Mouse (Mus musculus) forebrain, embryonic 13.5 days (tissue): Measurements from ENCODE around the gene Lsm2. TPM values are rescaled to one million over a fixed set of nuclear protein-coding genes. Genes with fewer than 3 reads are reported as not detected.
"Not testable (repeated sequence)": the region's sequence is repeated elsewhere in the genome, so short reads cannot be mapped to it uniquely, and the experiment has no call there.

Experiments
- ATAC-seq: fragments of 200-750 bp; cut with Nextera tagmentation; 2 replicates; pipeline ENCODE4 v1.8.0; 2017
- H3K27ac ChIP-seq: fragments of 300-500 bp; sonication (generic); 2 replicates; pipeline ENCODE4 v1.5.1; 2015; ENCODE audit warnings: inconsistent platforms, mild to moderate bottlenecking, moderate library complexity
- H3K27me3 ChIP-seq: fragments of 300-500 bp; sonication (generic); 2 replicates; pipeline ENCODE4 v1.6.1; 2015; ENCODE audit warnings: mild to moderate bottlenecking, inconsistent platforms
- H3K36me3 ChIP-seq: fragments of 300-500 bp; sonication (generic); 2 replicates; pipeline ENCODE4 v1.6.1; 2015; ENCODE audit warnings: mild to moderate bottlenecking, inconsistent platforms; ENCODE audit not compliant: poor library complexity, severe bottlenecking
- H3K4me1 ChIP-seq: fragments of 300-500 bp; sonication (generic); 2 replicates; pipeline ENCODE4 v1.6.1; 2015; ENCODE audit warnings: inconsistent platforms
- H3K4me2 ChIP-seq: fragments of 300-500 bp; sonication (generic); 2 replicates; pipeline ENCODE4 v1.6.1; 2015; ENCODE audit warnings: inconsistent platforms, mild to moderate bottlenecking, moderate library complexity
- H3K4me3 ChIP-seq: fragments of 300-500 bp; sonication (generic); 2 replicates; pipeline ENCODE4 v1.5.1; 2015; ENCODE audit warnings: mild to moderate bottlenecking, inconsistent platforms
- H3K9ac ChIP-seq: fragments of 300-500 bp; sonication (generic); 2 replicates; pipeline ENCODE4 v1.6.1; 2015; ENCODE audit warnings: mild to moderate bottlenecking, inconsistent platforms
- H3K9me3 ChIP-seq: fragments of 300-500 bp; sonication (generic); replicated peaks from 2 replicates; pipeline ENCODE4 v1.6.1; 2016; ENCODE audit warnings: inconsistent platforms
- WGBS: fragments of 180-500 bp; shearing (Covaris S2); methylation state at CpG from one replicate; pipeline ENCODE4 v1.1.7; 2015; 5-methylcytosine and 5-hydroxymethylcytosine counted together
- polyA plus RNA-seq: library from polyadenylated mRNA; unstranded; fragments of >200 nt; fragmentation: Nextera tagmentation; extraction: Ambion mirVana; gene quantifications from 2 replicates; pipeline ENCODE4 v1.2.1, GENCODE M21; 2015

The Lsm2 gene
- polyA plus RNA-seq, 1 experiment from 2014 or later = 203 TPM

GRCm38 (mm10) chr17:35028315-35028714, 46.7 kb downstream of the Lsm2 start:
- ATAC-seq = no peak
- Histone ChIP-seq H3K9me3 (no peaks in the 10 kb centered on the region), H3K9ac (0 out of 2 replicates have a peak overlapping the region, but pooled peaks have one; percentile 37), H3K27ac (peak overlapping the region; percentile 82; the same call in 1 of the 2 replicates), H3K4me2 (no peak overlapping the region), H3K36me3 (no peaks in the 10 kb centered on the region), H3K4me3 (no peak overlapping the region), H3K4me1 (peaks cover 36% of the 10 kb centered on the region), H3K27me3 (0 out of 2 replicates have a peak, but pooled peaks cover 4% of the 10 kb centered on the region)
- WGBS = 82% methylated on average over 2 of the region's 2 CpGs

DNA sequence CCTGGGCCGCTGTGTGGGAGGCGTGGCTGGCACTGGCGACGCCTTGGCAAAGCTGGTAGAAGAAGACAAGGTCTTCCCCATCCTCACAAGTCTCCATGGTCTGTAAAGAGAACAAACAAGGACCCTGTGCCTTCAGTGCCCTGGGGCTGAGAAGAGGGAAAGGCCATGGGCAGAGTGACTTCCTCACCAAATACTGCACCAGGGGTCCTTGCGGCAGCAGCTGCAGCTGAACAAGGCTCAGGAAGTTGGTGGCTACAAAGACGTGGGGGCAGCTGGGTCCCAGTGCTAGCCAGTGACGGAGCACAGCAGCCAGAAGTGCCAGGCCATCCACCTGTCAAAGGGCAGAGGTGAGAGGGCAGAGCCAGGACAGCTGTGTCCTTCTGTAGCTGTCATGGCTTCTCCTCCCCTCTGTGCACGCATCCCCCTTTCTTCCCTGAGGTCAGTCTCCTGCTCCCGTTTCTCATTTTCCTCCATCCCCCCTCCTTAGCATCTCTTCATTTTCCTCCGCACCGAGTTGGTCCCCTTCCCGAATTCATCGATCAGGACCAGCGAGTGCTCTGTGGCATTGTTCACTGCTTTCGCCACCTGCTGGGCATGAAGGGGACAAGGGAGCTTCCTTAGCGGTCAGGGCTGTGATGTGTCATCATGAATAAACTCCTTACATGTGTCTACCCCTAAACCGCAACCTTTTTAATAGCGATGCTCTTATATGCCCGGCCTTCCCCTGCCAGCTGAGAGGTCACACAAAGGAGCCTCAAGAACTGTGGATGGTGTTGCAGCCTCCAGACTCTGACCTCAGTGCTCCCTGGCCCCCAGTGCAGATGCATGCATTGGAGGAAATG, 48.2 kb downstream of the Lsm2 start:
- Histone ChIP-seq H3K36me3 (no peaks in the 10 kb centered on the region), H3K9me3 (no peaks in the 10 kb centered on the region), H3K4me1 (peaks cover 36% of the 10 kb centered on the region), H3K9ac (peak overlapping the region; percentile 35), H3K4me2 (peak overlapping the region; percentile 27; the same call in 1 of the 2 replicates), H3K4me3 (no peak overlapping the region), H3K27ac (no peak overlapping the region), H3K27me3 (0 out of 2 replicates have a peak, but pooled peaks cover 4% of the 10 kb centered on the region)
- 33% methylated on average over 19 of the region's 19 CpGs for WGBS
- ATAC-seq = no peak

GRCm38 (mm10) chr17:35031272-35031671, 49.6 kb downstream of the Lsm2 start:
- ATAC-seq = no peak
- Histone ChIP-seq H3K4me2 (no peak overlapping the region), H3K4me1 (peaks cover 30% of the 10 kb centered on the region), H3K9ac (no peak overlapping the region), H3K27me3 (0 out of 2 replicates have a peak, but pooled peaks cover 4% of the 10 kb centered on the region), H3K9me3 (no peaks in the 10 kb centered on the region), H3K4me3 (no peak overlapping the region), H3K36me3 (no peaks in the 10 kb centered on the region), H3K27ac (no peak overlapping the region)
- 91% methylated on average over 11 of the region's 11 CpGs for WGBS

DNA sequence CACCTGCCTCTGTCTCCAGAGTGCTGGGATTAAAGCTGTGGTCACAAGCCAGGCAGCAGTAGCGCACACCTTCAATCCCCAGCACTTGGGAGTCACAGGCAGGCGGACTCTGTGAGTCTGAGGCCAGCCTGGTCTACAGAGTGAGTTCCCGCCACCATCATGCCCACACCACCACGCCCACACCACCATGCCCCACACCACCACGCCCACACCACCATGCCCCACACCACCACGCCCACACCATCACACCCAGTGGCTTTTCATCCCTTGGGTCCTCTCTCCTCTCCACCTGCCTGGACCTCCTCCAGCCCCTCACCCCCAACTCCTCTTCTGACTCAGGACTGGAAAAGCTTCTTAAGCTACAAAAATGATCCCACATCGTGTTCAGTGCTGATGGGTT, 50.2 kb downstream of the Lsm2 start:
- H3K4me3 ChIP-seq = no peak overlapping the region
- H3K27ac ChIP-seq = no peak overlapping the region
- no peaks in the 10 kb centered on the region for H3K9me3 ChIP-seq
- H3K4me2 ChIP-seq = no peak overlapping the region
- ATAC-seq = no peak
- 75% methylated on average over 6 of the region's 7 CpGs for WGBS
- H3K4me1 ChIP-seq = peaks cover 25% of the 10 kb centered on the region
- no peak overlapping the region for H3K9ac ChIP-seq
- 0 out of 2 replicates have a peak, but pooled peaks cover 4% of the 10 kb centered on the region for H3K27me3 ChIP-seq
- H3K36me3 ChIP-seq = no peaks in the 10 kb centered on the region

GRCm38 (mm10) chr17:35032323-35032870, 50.7 kb downstream of the Lsm2 start:
- Histone ChIP-seq H3K36me3 (no peaks in the 10 kb centered on the region), H3K9ac (no peak overlapping the region), H3K4me1 (peaks cover 22% of the 10 kb centered on the region), H3K4me2 (no peak overlapping the region), H3K4me3 (no peak overlapping the region), H3K27me3 (0 out of 2 replicates have a peak, but pooled peaks cover 4% of the 10 kb centered on the region), H3K9me3 (no peaks in the 10 kb centered on the region), H3K27ac (no peak overlapping the region)
- WGBS = 82% methylated on average over 8 of the region's 8 CpGs
- no peak for ATAC-seq

DNA sequence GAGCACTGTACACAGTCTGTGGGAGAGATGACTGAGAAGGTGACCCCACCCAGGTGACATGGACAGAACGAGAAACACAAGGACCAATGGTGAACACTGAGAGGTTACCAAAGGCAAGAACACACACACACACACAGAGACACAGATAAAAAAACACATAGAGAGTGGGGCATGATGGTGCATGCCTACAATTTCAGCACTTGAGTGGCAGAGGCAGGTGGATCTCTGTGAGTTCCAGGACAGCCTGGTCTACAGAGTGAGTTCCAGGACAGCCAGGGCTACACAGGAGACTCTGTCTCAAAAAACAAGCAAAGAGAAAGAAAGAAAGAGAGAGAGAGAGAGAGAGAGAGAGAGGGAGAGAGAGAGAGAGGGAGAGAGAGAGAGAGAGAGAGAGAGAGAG, 52.0 kb downstream of the Lsm2 start:
- H3K9ac ChIP-seq, H3K4me2 ChIP-seq, H3K36me3 ChIP-seq, H3K4me3 ChIP-seq, H3K9me3 ChIP-seq, ATAC-seq, H3K4me1 ChIP-seq, H3K27me3 ChIP-seq, H3K27ac ChIP-seq: not testable (repeated sequence)
- 59% methylated on average over 1 of the region's 1 CpGs for WGBS

DNA sequence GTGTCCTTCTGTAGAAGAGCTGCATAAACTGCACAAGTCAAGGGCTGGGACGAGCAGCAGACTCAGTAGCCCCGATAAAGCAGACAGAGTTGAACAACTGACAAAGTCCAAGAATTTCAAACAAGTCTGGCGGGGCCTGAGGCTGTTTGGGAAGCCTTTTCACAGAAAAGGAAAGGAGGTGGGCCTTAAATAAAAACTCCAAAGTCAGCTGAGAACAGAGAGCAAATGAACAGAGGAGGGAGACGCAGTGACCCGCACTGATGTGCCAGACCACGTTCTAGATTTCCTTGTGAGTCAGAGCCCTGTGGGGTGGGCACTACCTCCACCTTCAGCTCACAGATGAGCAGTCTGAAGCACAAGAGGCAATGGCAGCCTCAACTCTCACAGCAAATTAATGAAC, 53.2 kb downstream of the Lsm2 start:
- Histone ChIP-seq H3K36me3 (no peaks in the 10 kb centered on the region), H3K9me3 (no peaks in the 10 kb centered on the region), H3K4me2 (no peak overlapping the region), H3K4me1 (peaks cover 2% of the 10 kb centered on the region), H3K4me3 (no peak overlapping the region), H3K27ac (no peak overlapping the region), H3K27me3 (no peaks in the 10 kb centered on the region), H3K9ac (no peak overlapping the region)
- WGBS = 79% methylated on average over 6 of the region's 6 CpGs
- ATAC-seq = no peak

Other genes starting within 250 kb of the Lsm2 start
- gene C4b, start 238.0 kb upstream of the Lsm2 start, polyA plus RNA-seq = not detected in 2 replicates
- gene Cyp21a1, start 177.3 kb upstream of the Lsm2 start, polyA plus RNA-seq = not detected in 2 replicates
- gene Stk19, start 144.9 kb upstream of the Lsm2 start, polyA plus RNA-seq = 36.6 and 40.0 TPM in 2 replicates
- 68.6 and 75.7 TPM in 2 replicates for gene Dxo, start 144.8 kb upstream of the Lsm2 start, polyA plus RNA-seq
- 50.1 and 57.9 TPM in 2 replicates for gene Skiv2l, start 131.7 kb upstream of the Lsm2 start, polyA plus RNA-seq
- gene Nelfe, start 131.5 kb upstream of the Lsm2 start, polyA plus RNA-seq = 106 and 109 TPM in 2 replicates
- 1.9 and 2.0 TPM in 2 replicates for gene Cfb, start 119.3 kb upstream of the Lsm2 start, polyA plus RNA-seq
- 7.8 and 9.7 TPM in 2 replicates for gene Zbtb12, start 102.4 kb upstream of the Lsm2 start, polyA plus RNA-seq
- not detected in 2 replicates for gene Gm20547, start 99.8 kb upstream of the Lsm2 start, polyA plus RNA-seq
- 0.74 and 1.4 TPM in 2 replicates for gene C2, start 83.6 kb upstream of the Lsm2 start, polyA plus RNA-seq
- gene Ehmt2, start 83.4 kb upstream of the Lsm2 start, polyA plus RNA-seq = 97.9 and 107 TPM in 2 replicates
- not detected in 2 replicates for gene Slc44a4, start 67.4 kb upstream of the Lsm2 start, polyA plus RNA-seq
- gene Neu1, start 50.6 kb upstream of the Lsm2 start, polyA plus RNA-seq = 18.0 and 18.7 TPM in 2 replicates
- gene Hspa1b, start 22.6 kb upstream of the Lsm2 start, polyA plus RNA-seq = 0.10 and 0.12 TPM in 2 replicates
- not detected in 2 replicates for gene Gm20481, start 11.9 kb upstream of the Lsm2 start, polyA plus RNA-seq
- 1.5 and 1.6 TPM in 2 replicates for gene Hspa1a, start 9.7 kb upstream of the Lsm2 start, polyA plus RNA-seq
- gene Hspa1l, start 9.2 kb upstream of the Lsm2 start, polyA plus RNA-seq = 1.00 and 1.3 TPM in 2 replicates
- 88.4 and 104 TPM in 2 replicates for gene Vars, start 19.1 kb downstream of the Lsm2 start, polyA plus RNA-seq
- 0.18 and 0.20 TPM in 2 replicates for gene Vwa7, start 34.7 kb downstream of the Lsm2 start, polyA plus RNA-seq
- 7.2 and 7.8 TPM in 2 replicates for gene Sapcd1, start 46.2 kb downstream of the Lsm2 start, polyA plus RNA-seq
- 4.5 and 5.9 TPM in 2 replicates for gene Msh5, start 64.9 kb downstream of the Lsm2 start, polyA plus RNA-seq
- gene Clic1, start 68.1 kb downstream of the Lsm2 start, polyA plus RNA-seq = 141 and 147 TPM in 2 replicates
- 543 and 566 TPM in 2 replicates for gene Ddah2, start 77.2 kb downstream of the Lsm2 start, polyA plus RNA-seq
- gene Ly6g6c, start 83.5 kb downstream of the Lsm2 start, polyA plus RNA-seq = not detected in 2 replicates
- 0.29 and 0.56 TPM in 2 replicates for gene Mpig6b, start 84.3 kb downstream of the Lsm2 start, polyA plus RNA-seq
- gene Ly6g6e, start 95.0 kb downstream of the Lsm2 start, polyA plus RNA-seq = 1.7 and 2.3 TPM in 2 replicates
- 0.58 and 0.81 TPM in 2 replicates for gene Ly6g6d, start 96.2 kb downstream of the Lsm2 start, polyA plus RNA-seq
- 0.25 TPM in 1 of 2 replicates, not detected in the other for gene Ly6g6f, start 103.7 kb downstream of the Lsm2 start, polyA plus RNA-seq
- 74.9 and 77.6 TPM in 2 replicates for gene Abhd16a, start 107.4 kb downstream of the Lsm2 start, polyA plus RNA-seq
- not detected in 2 replicates for gene Ly6g5c, start 126.4 kb downstream of the Lsm2 start, polyA plus RNA-seq
- 1.2 and 1.3 TPM in 2 replicates for gene Ly6g5b, start 133.6 kb downstream of the Lsm2 start, polyA plus RNA-seq
- gene Gpank1, start 139.6 kb downstream of the Lsm2 start, polyA plus RNA-seq = 32.4 and 33.3 TPM in 2 replicates
- gene Csnk2b, start 140.2 kb downstream of the Lsm2 start, polyA plus RNA-seq = 339 and 356 TPM in 2 replicates
- 8.3 and 8.6 TPM in 2 replicates for gene D17H6S53E, start 144.5 kb downstream of the Lsm2 start, polyA plus RNA-seq
- gene Apom, start 150.2 kb downstream of the Lsm2 start, polyA plus RNA-seq = 0.93 and 0.99 TPM in 2 replicates
- gene Bag6, start 153.3 kb downstream of the Lsm2 start, polyA plus RNA-seq = 82.5 and 82.6 TPM in 2 replicates
- 213 TPM in 2 replicates for gene Prrc2a, start 183.0 kb downstream of the Lsm2 start, polyA plus RNA-seq
- gene Aif1, start 194.2 kb downstream of the Lsm2 start, polyA plus RNA-seq = 5.6 and 6.0 TPM in 2 replicates
- gene Lst1, start 206.6 kb downstream of the Lsm2 start, polyA plus RNA-seq = 3.5 and 4.2 TPM in 2 replicates
- 0.20 TPM in 1 of 2 replicates, not detected in the other for gene Ltb, start 212.6 kb downstream of the Lsm2 start, polyA plus RNA-seq
- not detected in 2 replicates for gene Tnf, start 220.1 kb downstream of the Lsm2 start, polyA plus RNA-seq
- gene Lta, start 223.5 kb downstream of the Lsm2 start, polyA plus RNA-seq = 0.16 TPM in 1 of 2 replicates, not detected in the other
- 0.37 and 0.59 TPM in 2 replicates for gene Gm16181, start 239.0 kb downstream of the Lsm2 start, polyA plus RNA-seq